Mouse (Mus musculus): ENCODE results near the gene Rasl11b. TPM values are rescaled to one million over a fixed set of nuclear protein-coding genes. Genes with fewer than 3 reads are reported as not detected.

The Rasl11b gene
- total RNA-seq, 2 experiments from 2014 or later: 74.5 to 75.6 TPM

- no peak for DNase-seq (ENCODE audit: extremely low spot score in 1 of 2, low spot score in 2 of 2)
- intact Hi-C loops (cut with DNase I): no loop called here
These were observed 6.7 kb downstream of the Rasl11b start for GRCm38 (mm10) chr5:74201570-74202357.

- DNase-seq (ENCODE audit: extremely low spot score in 1 of 2, low spot score in 2 of 2): no peak
- intact Hi-C loops (cut with DNase I): no loop called here
These were observed 7.4 kb downstream of the Rasl11b start for GRCm38 (mm10) chr5:74202515-74202914.

- intact Hi-C loops (cut with DNase I): no loop called here
- no peak for DNase-seq (ENCODE audit: extremely low spot score in 1 of 2, low spot score in 2 of 2)
These were observed 9.4 kb downstream of the Rasl11b start for GRCm38 (mm10) chr5:74204465-74204864.

- intact Hi-C loops (cut with DNase I): no loop called here
- DNase-seq (ENCODE audit: extremely low spot score in 1 of 2, low spot score in 2 of 2): no peak
These were observed 10.4 kb downstream of the Rasl11b start for GRCm38 (mm10) chr5:74205509-74205908.

- intact Hi-C loops (cut with DNase I): no loop called here
- no peak for DNase-seq (ENCODE audit: extremely low spot score in 1 of 2, low spot score in 2 of 2)
These were observed 11.0 kb downstream of the Rasl11b start for GRCm38 (mm10) chr5:74206038-74206437.

GRCm38 (mm10) chr5:74206649-74207048, 11.6 kb downstream of the Rasl11b start:
- DNase-seq (ENCODE audit: extremely low spot score in 1 of 2, low spot score in 2 of 2): no peak
- intact Hi-C loops (cut with DNase I): no loop called here

- intact Hi-C loops (cut with DNase I): no loop called here
- no peak for DNase-seq (ENCODE audit: extremely low spot score in 1 of 2, low spot score in 2 of 2)
These were observed 12.1 kb downstream of the Rasl11b start for GRCm38 (mm10) chr5:74207209-74207608.

GRCm38 (mm10) chr5:74208438-74208837, 13.4 kb downstream of the Rasl11b start:
- no peak for DNase-seq (ENCODE audit: extremely low spot score in 1 of 2, low spot score in 2 of 2)
- intact Hi-C loops (cut with DNase I): no loop called here

- no peak for DNase-seq (ENCODE audit: extremely low spot score in 1 of 2, low spot score in 2 of 2)
- intact Hi-C loops (cut with DNase I): no loop called here
These were observed 14.6 kb downstream of the Rasl11b start for GRCm38 (mm10) chr5:74209640-74210039.

GRCm38 (mm10) chr5:74211346-74211745, 16.3 kb downstream of the Rasl11b start:
- DNase-seq (ENCODE audit: extremely low spot score in 1 of 2, low spot score in 2 of 2): peak in 1 of 2 experiments; percentile 57
- intact Hi-C loops (cut with DNase I): no loop called here

- intact Hi-C loops (cut with DNase I): no loop called here
- no peak for DNase-seq (ENCODE audit: extremely low spot score in 1 of 2, low spot score in 2 of 2)
These were observed 19.5 kb downstream of the Rasl11b start for GRCm38 (mm10) chr5:74214501-74215110.

- no peak for DNase-seq (ENCODE audit: extremely low spot score in 1 of 2, low spot score in 2 of 2)
- intact Hi-C loops (cut with DNase I): no loop called here
These were observed 20.0 kb downstream of the Rasl11b start for GRCm38 (mm10) chr5:74215125-74215524.

GRCm38 (mm10) chr5:74218524-74218923, 23.4 kb downstream of the Rasl11b start:
- intact Hi-C loops (cut with DNase I): no loop called here

GRCm38 (mm10) chr5:74222626-74223025, 27.5 kb downstream of the Rasl11b start:
- DNase-seq (ENCODE audit: extremely low spot score in 1 of 2, low spot score in 2 of 2): no peak
- intact Hi-C loops (cut with DNase I): no loop called here

More at GRCm38 (mm10) chr5:74218524-74218923, 23.4 kb downstream of the Rasl11b start:
- DNase-seq (ENCODE audit: extremely low spot score in 1 of 2, low spot score in 2 of 2): no peak

- intact Hi-C loops (cut with DNase I): no loop called here
- DNase-seq (ENCODE audit: extremely low spot score in 1 of 2, low spot score in 2 of 2): no peak
These were observed 29.4 kb downstream of the Rasl11b start for GRCm38 (mm10) chr5:74224480-74224879.

GRCm38 (mm10) chr5:74226183-74226582, 31.1 kb downstream of the Rasl11b start:
- intact Hi-C loops (cut with DNase I): no loop called here
- no peak for DNase-seq (ENCODE audit: extremely low spot score in 1 of 2, low spot score in 2 of 2)

GRCm38 (mm10) chr5:74227352-74227751, 32.3 kb downstream of the Rasl11b start:
- no peak for DNase-seq (ENCODE audit: extremely low spot score in 1 of 2, low spot score in 2 of 2)
- intact Hi-C loops (cut with DNase I): no loop called here

GRCm38 (mm10) chr5:74228938-74229337, 33.9 kb downstream of the Rasl11b start:
- intact Hi-C loops (cut with DNase I): no loop called here
- DNase-seq (ENCODE audit: extremely low spot score in 1 of 2, low spot score in 2 of 2): no peak

GRCm38 (mm10) chr5:74229775-74230413, 34.8 kb downstream of the Rasl11b start:
- intact Hi-C loops (cut with DNase I): no loop called here
- DNase-seq (ENCODE audit: extremely low spot score in 1 of 2, low spot score in 2 of 2): no peak

GRCm38 (mm10) chr5:74230525-74230924, 35.4 kb downstream of the Rasl11b start:
- no peak for DNase-seq (ENCODE audit: extremely low spot score in 1 of 2, low spot score in 2 of 2)
- intact Hi-C loops (cut with DNase I): no loop called here
